Mouse (Mus musculus) embryo, embryonic 11 days (tissue): ENCODE results near the gene Sf3b3.
"Not testable (repeated sequence)": the region's sequence is repeated elsewhere in the genome, so short reads cannot be mapped to it uniquely, and the experiment has no call there.

Experiments
- DNase-seq: peaks from one replicate; pipeline ENCODE4 v3.0.0-alpha.2; 2015

Gene Sf3b3

DNA sequence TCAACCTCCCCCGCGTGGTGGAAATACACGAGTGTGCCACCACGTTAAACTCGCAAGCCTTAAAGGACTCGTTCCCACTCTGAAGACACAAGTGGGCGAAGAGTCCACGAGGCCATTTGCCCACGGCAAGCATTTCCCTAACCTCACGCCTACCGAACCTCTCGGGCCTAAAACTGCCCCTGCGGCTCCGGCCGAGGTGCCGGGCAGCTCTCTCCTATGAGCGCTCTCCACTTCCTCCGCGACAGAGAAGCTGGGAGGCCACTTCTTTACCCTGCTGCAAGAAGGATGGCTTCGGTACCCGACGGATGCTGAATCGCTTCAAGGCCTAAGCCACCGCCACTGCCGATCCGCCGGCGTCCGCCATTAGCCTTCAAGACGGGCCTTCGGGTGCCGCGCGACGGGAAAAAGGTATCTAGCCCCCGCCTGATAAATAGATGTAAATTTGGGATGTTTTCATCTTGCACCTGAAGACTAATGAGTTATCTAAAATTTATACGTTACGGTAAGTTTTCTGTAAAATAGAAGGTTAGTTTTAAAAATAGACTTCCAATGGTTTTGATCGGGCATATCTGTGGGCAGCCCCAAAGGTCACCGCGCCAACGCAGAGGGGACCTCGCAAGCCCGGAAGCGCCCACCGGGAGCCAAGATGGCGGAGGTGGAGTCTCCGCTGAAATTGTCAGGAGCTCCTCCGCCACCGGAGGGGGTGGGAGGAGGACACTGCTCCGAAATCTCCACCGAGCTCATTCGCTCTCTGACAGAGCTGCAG is at the start of gene Sf3b3, which contains the start of gene Cog4:
Sf3b3 (minus strand) TSS at position 383 of the 766 bp plus-strand sequence.
Cog4 (plus strand) TSS at position 196 of the 766 bp plus-strand sequence.
- DNase-seq, result peak; percentile 94

DNA sequence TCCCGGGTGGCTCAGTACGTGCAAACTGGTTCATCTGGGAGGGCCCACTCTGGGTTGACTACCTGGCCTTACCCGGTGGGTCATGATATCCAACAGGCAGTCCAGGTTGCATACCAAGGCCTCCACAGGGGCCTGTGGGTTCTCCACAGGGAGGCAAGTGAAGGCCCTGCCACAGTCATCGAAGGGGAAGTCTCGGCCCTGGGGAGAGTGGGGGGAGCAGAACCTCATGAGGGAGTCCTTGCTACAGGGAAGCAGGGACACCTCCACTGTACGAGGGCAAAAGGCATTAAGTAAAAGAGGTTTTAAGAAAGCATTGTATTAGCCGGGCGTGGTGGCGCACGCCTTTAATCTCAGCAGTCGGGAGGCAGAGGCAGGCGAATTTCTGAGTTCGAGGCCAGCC is 49.2 kb upstream of the Sf3b3 start:
- no peak for DNase-seq

DNA sequence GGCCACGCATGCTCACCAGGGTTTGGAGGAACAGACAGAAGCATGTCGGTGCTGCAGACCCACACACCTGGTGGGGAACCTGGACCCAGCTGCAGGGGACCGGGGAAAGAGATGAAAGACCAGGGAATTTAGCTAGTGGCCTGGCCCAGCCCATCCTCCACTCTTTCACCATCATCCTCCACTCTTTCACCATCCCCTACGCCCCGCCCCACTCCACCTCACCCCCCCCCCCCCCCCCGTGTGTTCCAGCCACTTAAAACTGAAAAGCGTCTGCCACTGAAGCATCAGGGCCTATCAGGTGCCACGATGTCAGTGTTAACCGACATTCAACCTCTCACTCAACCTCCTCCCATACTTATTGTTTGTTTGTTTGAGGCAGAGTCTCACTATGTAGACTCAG is 48.7 kb upstream of the Sf3b3 start:
- no peak for DNase-seq

DNA sequence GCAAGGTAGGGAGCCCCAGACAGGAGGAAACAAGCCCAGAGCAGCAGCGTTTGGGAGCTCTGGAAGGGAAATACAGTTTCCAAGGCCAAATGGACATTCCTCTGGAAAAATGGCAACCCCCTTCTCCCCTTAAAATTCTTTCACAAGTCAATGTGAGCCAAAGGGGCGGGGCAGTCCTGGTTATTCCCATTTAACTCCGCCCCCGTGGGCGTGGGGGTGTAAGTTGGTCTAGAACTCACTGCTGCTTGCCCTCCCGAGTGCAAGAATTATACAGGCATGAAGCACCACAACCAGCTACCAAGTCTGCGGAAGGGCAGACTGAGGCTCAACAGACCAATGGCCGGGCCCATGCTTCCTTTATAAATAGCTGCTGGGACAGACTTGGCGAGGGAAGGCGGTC is 48.3 kb upstream of the Sf3b3 start:
- DNase-seq, result no peak

DNA sequence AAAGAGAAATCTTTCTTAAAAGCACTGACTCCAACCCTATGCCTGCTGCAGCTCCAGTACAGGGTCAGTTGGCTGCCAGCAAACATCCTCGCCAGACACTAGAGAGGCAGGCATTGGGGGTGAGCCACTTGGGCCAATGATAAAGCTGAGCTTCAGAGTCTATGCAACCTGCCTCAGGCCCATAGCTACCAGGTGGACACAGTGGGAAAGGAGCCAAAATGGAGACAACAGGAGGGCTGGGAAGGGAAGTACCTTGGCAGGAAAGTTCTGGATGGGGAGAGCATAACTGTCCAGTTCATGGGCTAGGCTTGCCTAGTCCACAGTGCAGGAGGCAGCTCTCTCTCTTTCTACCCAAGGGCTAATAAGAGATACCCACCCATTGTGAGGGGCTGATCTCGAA is 46.3 kb upstream of the Sf3b3 start:
- no peak for DNase-seq

DNA sequence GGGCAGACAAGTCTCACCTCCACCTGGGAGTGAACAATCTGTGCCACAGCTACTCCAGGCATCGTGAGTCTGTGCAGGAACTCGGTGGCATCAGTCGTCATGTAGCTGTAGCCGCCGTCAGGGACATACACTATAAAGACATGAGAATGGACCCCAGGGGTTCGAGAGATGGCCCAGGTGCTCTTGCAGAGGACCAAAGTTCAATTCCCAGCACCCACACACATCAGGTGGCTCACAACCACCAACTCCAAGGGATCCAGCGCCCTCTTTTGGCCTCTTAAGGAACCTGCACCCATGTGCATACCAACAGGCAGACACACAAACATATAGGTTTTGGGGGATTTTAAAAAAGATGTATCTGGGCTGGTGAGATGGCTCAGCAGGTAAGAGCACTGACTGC is 45.5 kb upstream of the Sf3b3 start:
- DNase-seq, result no peak

DNA sequence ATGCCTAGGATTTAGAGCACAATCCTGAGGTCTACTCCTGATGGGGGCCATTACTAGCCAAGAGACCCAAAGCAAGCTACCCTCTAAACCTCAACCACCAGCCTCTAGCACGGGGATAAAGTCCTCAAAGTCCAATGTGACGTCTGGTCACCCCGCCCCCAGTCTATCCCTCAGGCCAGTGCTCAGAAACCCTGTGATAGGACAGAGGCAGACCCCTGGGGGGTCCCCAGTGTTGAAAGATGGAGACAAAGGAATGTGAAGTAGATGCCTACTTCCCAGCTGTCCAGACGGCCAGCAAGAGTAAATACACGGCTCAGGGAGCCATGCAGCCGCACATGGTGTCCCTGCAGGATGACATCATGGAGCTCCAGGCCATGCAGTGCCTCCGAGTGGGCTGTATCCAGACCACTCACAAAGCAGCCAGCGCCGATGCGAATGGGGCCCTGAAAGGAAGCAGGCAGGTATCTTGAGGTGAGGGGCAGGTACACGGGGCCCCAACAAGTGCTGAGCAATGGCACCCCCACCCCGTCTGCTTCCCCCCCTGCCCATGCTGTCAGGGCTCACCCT is 43.4 kb upstream of the Sf3b3 start:
- peak; percentile 20 for DNase-seq

DNA sequence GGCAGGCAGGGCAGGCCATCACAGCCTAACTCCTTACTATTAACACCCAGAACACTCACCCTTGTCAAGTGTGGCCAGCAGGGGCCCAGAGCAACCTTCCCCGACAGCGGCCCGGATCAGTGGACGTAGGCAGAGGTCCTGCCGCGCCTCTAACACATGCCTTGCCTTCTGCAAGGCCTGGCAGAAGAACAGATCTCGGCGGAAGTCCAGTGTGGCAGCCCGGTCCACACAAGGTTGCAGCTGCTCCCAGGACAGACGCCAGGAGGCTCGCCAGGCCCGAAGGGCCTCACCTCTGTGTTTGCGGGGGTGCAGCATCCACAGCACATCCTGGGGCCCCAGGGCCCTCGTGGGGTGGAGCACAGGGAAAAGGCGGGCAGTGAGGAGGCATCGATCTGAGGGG is 42.3 kb upstream of the Sf3b3 start:
- DNase-seq, result no peak

DNA sequence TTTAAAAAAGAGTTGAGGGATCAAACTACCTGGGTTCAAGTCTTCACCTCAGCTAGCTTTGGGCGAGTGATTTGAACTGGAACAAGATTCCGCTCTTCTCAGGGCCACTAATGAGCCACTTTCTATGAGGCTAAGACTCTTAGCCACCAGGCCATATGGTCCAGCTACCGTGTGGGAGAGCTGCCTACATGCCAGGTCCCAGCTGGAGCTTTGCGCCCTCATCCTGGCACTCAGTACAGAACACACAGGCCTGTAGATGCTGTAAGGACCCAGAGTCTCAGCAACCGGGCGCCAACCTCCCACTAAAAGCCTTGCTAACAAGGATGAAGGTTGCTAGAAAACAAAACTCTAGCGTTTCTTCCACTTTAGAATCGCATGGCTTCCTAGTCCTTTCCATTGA is 41.9 kb upstream of the Sf3b3 start:
- no peak for DNase-seq

DNA sequence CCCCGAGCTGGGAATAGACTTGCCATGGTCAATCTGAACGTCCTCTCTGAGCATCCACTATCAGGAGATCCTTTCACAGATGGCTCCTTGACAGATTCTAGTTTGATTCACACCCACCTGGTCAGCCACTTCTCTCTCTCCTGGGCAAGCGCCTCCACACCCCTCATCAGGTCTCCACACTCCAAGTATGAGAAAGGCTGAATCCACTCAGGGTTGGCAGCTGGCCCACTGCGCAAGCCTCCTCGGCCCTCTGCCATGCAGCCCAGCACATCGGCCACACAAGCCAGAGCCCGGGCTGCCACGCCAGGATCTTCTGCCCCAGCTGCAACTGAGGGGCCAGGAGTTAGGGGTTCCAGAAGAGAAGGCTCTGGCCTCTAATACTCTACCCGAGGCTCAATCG is 41.0 kb upstream of the Sf3b3 start:
- DNase-seq, result no peak

DNA sequence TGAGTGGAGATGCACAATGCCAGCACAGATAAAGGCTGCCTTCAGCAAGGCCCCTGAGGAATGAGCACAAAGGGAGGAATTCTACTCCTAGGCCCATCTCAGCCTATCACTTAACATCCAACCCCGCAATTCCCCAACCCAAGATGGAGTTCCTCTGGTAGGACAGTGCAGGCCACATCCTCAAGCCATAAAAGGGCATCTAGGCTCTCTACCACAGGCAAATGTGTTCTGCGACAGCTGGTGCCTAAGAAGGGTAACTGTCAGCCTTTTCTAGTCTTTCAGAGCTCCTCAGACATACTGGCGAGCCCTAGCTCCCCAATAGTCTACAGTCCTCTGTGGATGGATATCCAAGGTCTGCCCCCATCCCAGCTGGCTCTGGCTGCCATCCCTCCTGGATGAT is 40.0 kb upstream of the Sf3b3 start:
- no peak for DNase-seq

DNA sequence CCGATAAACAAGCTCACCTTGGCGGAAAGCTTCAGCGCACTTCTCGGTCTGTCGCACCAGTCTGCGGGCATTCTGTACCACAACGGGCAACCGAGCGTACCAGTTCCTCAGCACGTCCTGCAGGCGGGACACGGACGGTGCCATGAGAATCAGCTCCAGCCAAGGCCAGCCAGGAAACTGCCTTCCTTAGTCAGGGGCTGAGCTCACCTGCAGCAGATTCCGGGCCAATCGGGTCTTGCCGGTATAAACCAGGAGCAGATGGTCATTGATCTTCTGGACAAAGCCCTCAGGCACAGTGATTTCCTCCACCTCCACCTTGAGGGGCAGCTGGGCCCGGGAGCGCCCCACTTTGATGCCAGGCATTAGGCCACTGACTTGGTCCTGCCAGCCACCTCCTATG is 37.2 kb upstream of the Sf3b3 start:
- no peak for DNase-seq

DNA sequence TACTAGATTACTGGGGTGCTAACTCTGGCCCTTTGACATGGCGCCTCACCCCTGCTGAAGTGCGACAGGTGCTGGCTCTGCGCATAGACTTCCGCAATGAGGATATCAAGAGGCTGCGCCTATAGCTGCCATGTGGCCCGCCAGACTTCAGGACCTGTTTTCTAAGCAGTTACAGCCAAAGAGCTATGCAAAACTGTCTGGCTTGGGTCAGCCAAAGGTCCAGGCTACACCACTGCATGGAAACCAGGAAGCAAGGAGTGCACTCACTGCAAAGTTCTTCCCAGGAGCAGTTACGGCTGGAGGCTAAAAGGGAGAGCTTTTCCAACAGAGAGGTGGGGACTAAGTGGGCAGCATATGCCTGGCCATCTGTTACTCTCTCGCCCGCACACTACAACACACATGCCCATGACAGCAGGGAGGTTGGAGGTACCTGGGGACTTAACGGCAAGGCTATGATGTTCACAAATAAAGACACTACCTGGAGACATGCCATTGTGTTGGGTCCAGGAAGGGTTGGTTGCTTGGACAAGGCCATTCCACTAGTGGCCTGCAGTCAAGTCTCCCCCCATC is 35.2 kb upstream of the Sf3b3 start:
- no peak for DNase-seq

DNA sequence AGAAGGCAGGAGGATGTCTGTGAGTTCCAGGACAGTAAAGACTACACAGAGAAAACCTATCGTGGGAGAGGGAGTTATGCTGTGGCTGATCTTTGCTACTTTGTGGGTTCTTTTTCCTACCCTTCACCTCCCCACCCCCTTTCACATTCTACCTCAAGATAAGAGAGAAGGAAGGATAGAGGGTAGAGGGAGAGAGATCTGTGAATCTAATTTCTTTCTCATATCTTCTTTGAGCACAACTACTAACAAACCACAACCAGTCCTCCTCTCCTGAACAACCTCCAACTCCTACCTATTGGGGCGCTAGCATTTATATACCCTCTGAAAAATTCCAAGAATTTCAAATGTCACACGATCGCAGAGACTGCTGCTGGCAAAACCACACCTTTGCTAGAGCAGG is 31.3 kb upstream of the Sf3b3 start:
- DNase-seq, result no peak

DNA sequence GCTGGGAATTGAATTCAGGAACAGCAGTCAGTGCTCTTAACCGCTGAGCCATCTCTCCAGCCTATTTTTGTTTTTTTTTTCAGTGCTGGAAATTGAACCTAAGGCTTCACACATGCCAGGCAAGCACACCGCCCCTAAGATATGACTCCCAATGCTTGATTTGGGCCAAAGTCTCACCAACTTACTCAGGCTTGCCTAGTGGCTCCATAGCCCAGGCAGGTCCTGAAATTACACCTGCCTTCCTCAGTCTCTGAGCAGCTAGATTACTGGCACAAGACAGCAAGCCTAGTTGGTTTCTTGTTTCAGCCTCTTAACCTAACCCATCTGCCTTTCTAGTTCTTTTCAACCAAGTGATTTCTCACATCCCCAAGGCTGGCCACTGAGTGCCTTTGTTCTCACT is 23.9 kb upstream of the Sf3b3 start:
- DNase-seq, result no peak

DNA sequence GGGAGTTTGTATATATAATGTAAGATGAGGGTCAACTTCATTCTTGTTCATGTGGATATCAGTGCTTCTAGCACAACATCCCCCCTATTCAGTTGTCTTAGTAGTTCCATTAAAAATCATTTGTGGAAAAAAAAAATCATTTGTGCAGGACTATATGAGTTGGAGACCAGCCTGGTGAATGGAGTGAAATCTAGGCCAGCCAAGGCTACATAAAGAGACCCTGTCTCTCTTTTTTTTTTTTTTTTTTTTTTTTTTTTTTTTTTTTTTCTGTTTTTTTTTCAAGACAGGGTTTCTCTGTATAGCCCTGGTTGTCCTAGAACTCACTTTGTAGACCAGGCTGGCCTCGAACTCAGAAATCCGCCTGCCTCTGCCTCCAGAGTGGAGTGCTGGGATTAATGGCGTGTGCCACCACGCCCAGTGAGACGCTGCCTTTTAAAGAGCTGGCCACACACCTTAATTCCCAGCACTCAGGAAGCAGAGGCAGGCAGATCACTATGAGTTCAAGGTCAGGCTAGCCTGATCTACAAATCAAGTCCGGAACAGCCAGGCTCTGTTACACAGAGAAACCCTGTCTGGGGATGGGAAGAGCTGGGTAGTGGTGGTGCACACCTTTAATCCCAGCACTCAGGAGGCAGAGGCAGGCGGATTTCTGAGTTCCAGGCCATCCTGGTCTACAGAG is 14.9 kb upstream of the Sf3b3 start:
- DNase-seq, result not testable (repeated sequence)

DNA sequence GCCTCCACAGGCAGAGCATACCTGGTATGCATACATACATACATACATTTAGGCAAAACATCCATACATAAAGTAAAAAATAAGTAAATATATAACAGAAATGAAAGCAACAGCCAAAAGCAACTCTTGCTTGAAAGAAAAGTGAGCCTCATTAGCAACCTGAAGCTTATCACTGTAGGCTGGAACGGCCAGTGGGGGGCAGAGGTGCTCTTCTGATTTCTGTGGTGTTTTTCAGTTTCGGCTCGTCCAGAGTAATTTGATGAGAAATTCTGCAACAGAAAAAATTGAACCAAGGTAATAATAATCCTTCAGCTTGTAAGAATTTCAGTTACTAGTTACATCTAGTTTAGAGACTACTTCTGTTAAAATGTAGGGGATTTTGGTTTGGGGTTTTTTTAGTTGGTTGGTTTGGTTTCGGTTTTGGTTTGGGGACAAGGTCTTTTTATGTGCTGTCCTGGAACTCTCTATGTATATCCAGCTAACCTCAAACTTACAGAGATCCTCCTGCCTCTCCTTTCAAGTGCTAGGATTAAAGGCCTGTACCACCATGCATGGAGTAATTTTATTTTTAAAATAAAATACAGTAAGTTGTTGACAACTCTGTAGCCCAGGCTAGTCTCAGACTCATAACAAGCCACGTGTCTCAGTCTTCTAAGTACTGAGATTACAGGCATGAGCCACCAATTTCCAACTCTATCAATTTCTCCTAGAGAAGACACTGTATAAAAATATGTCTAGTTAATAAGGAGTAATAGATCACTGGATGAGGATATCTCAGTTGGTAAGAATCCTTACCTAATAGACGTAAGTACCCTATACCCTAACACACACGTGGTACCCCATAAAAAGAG is 13.3 kb upstream of the Sf3b3 start:
- DNase-seq, result peak; percentile 23

DNA sequence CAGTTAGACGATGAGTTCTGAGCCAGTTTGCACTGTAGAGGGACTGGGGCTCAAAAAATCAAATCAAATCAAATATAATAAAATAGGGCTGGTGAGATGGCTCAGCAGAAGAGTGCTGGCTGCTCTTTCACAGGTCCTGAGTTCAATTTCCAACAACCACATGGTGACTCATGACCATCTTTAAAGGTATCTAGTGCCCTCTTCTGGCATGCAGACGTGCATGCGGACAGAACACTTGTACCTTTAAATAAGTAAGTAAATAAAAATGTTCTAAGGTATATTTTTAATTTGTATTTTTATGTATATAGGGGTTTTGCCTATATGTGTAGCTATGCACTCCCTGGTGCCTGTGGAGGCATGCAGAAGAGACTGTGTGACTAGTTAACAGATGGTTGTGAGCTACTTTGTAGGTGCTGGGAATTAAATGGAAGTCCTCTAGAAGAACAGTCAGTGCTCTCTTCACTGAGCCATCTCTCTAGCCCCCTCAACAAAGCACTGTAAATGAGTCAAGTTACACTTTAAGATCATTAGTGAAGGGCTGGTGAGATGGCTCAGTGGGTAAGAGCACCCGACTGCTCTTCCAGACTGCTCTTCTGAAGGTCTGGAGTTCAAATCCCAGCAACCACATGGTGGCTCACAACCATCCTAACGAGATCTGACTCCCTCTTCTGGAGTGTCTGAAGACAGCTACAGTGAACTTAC is 10.3 kb upstream of the Sf3b3 start:
- DNase-seq, result no peak

DNA sequence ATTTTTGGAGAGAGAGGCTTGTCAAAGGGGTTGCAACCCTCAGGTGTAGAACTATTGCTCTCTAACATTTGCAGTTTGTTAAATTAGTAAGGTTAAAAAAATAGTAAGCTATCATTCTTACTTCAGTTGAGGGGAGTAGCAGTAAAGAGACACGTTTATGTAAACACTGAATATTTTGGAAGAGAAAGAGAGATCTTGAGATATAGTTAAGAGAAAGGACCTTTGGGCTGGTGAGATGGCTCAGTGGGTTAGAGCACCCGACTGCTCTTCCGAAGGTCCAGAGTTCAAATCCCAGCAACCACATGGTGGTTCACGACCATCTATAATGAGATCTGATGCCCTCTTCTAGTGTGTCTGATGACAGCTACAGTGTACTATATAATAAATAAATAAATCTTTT is 9.5 kb upstream of the Sf3b3 start:
- DNase-seq, result not testable (repeated sequence)

DNA sequence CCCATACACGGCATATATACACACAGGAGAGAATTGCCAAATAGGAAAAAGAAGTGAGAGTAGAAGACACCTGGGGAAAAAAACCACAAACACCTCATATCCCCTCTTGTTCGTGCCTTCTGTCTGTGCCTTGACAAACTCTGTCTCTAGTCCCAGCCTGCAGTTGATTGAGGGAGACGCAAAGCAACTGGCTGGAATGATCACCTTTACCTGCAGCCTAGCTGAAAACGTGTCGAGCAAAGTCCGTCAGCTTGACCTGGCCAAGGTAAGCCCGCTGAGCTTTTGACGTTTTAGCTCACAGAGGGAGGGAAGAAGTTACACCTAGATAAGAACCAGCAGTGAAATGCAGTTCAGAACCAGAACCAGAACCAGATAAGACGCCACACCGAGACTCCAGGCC is 4.6 kb upstream of the Sf3b3 start:
- no peak for DNase-seq

DNA sequence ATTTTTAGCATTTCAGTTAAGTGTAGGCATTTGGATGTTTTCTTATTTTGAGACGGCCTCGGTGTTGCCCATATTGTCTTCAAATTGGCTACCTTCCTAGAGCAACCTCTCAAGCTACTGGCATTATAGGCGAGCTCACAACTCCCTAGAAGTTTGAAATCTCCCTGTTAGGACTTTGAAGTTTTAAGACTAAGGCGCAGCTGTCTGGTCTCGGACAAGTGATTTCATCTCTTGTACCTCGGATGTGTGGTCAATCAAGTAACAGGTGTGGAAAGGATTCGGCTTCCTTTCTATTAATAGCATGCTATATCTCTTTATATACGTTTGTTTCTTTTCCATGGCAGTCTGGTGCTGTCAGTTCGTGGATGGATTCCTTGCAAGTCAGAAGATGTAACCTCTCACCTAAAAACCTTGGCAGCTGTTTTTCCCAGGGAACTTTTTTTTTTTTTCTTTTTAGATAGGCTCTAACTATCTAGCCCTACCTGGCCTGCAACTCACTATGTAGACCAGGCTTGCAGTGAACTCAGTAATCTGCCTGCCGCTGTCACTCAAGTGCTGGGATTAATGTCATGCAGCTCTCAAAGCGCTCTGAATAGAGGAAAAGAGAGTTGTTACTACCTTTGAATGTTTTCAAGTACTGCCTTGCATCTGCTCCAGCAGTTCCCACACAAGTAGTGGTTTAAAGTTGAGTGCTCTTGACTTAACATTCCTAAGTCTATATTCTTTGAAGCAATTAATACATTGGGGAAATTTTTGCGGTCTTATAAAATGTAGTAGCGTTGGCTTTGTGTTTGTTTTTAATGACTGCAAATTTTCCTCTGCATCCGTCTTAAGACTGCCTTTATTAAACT is 1.3 kb upstream of the Sf3b3 start:
- DNase-seq, result no peak
